ENCODE assay signal across 8 mouse cellular contexts in the genomic region with DNA sequence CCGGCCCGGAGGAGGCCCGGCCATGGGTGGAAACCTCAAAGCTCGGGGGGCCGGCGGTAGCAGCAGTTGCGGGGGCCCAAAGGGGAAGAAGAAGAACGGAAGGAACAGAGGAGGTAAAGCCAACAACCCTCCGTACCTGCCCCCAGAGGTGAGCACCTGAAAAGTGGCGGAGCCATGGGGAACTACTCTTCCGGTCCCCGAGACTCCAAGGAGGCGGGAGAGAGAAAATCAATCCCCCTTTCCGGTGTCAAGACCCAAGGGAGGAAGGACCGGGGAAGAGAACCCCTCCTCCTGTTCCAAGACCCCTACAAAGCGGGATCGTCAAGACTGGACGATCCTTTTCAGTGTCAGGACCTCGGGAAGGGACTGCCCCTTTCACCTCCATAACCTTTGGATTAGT. TPM values are rescaled to one million over a fixed set of nuclear protein-coding genes. Genes with fewer than 3 reads are reported as not detected.
A peak's percentile ranks its signal among the peaks of the same experiment; 100 is the strongest.
DNase-seq lines count a peak whose midpoint lies in the region; ATAC-seq and TF ChIP-seq lines count a peak whose summit lies in the region.

No protein-coding gene starts in this region.

- H3K4me1 ChIP-seq in heart, embryonic 13.5 days = peaks cover 31% of the 10 kb centered on the region
- peaks cover 42% of the 10 kb centered on the region for H3K4me1 ChIP-seq in liver, postnatal 0 days (ENCODE audit: insufficient read depth)
- no peaks in the 10 kb centered on the region; the same call in 1 of the 2 replicates for H3K4me1 ChIP-seq in stomach, postnatal 0 days (replicated peaks; ENCODE audit: control insufficient read depth, insufficient read depth)

- H3K4me3 ChIP-seq in heart, embryonic 13.5 days = peak overlapping the region; percentile 92
- H3K4me3 ChIP-seq in liver, postnatal 0 days (ENCODE audit: low read depth, low read length) = peak overlapping the region; percentile 87
- H3K4me3 ChIP-seq in stomach, postnatal 0 days (ENCODE audit: low read depth, low read length) = peak overlapping the region; percentile 80

- no peaks in the 10 kb centered on the region for H3K9me3 ChIP-seq in heart, embryonic 13.5 days
- no peaks in the 10 kb centered on the region for H3K9me3 ChIP-seq in liver, postnatal 0 days (ENCODE audit: low read length)
- H3K9me3 ChIP-seq in stomach, postnatal 0 days (ENCODE audit: control insufficient read depth, low read length) = no peaks in the 10 kb centered on the region

- H3K9ac ChIP-seq in heart, embryonic 13.5 days = peak overlapping the region; percentile 95
- peak overlapping the region; percentile 89 for H3K9ac ChIP-seq in liver, postnatal 0 days (replicated peaks)
- H3K9ac ChIP-seq in stomach, postnatal 0 days (ENCODE audit: low read length) = peak overlapping the region; percentile 88

- TF ChIP-seq CTCF in liver, postnatal 0 days (IDR thresholded peaks at IDR 0.05; ENCODE audit: low read depth) = no peak
- TF ChIP-seq CTCF in stomach, postnatal 0 days (IDR thresholded peaks at IDR 0.05; ENCODE audit: low read depth) = no peak

- TF ChIP-seq EP300 in liver, postnatal 0 days (IDR thresholded peaks at IDR 0.05; ENCODE audit: low read depth) = no peak
- no peak for TF ChIP-seq EP300 in stomach, postnatal 0 days (optimal IDR thresholded peaks at IDR 0.05)

- ATAC-seq in heart, embryonic 13.5 days (ENCODE audit: extremely low read depth, insufficient number of reproducible peaks, low FRiP score, low TSS enrichment) = 0 out of 2 replicates have a peak, but pooled peaks have one; percentile 1
- no peak for ATAC-seq in liver, postnatal 0 days
- 0 out of 2 replicates have a peak, but pooled peaks have one; percentile 10 for ATAC-seq in stomach, postnatal 0 days (ENCODE audit: low FRiP score, low TSS enrichment)
- ATAC-seq in inflammation-experienced regulatory T-cells, adult 6 months = no peak

- H3K4me2 ChIP-seq in heart, embryonic 13.5 days = peak overlapping the region; percentile 93
- peak overlapping the region; percentile 86 for H3K4me2 ChIP-seq in liver, postnatal 0 days (ENCODE audit: low read depth, low read length)
- H3K4me2 ChIP-seq in stomach, postnatal 0 days (replicated peaks; ENCODE audit: low read depth) = peak overlapping the region; percentile 86

- peak; percentile 28 for DNase-seq in heart, adult 8-10 months (ENCODE audit: low spot score)
- DNase-seq in heart, adult 11 months = no peak
- peak; percentile 47 for DNase-seq in T-cell, adult 2 months (ENCODE audit: low spot score)
- DNase-seq in liver, postnatal 0 days = no peak
- DNase-seq in stomach, postnatal 0 days (ENCODE audit: low spot score) = no peak
- DNase-seq in left cerebral cortex, postnatal 4 days = no peak

- H3K27me3 ChIP-seq in heart, embryonic 13.5 days (replicated peaks) = no peaks in the 10 kb centered on the region
- H3K27me3 ChIP-seq in liver, postnatal 0 days (ENCODE audit: insufficient read depth, low read length) = no peaks in the 10 kb centered on the region
- H3K27me3 ChIP-seq in stomach, postnatal 0 days (ENCODE audit: control insufficient read depth, insufficient read depth, low read length) = no peaks in the 10 kb centered on the region

- peaks cover 35% of the 10 kb centered on the region for H3K36me3 ChIP-seq in heart, embryonic 13.5 days
- peaks cover 30% of the 10 kb centered on the region for H3K36me3 ChIP-seq in liver, postnatal 0 days (replicated peaks; ENCODE audit: insufficient read depth, low read length)
- H3K36me3 ChIP-seq in stomach, postnatal 0 days (ENCODE audit: control insufficient read depth, insufficient read depth, low read length) = peaks cover 10% of the 10 kb centered on the region; the same call in 1 of the 2 replicates

- intact Hi-C loops in left cerebral cortex, postnatal 4 days (cut with DNase I) = no loop called here

- H3K27ac ChIP-seq in heart, embryonic 13.5 days (replicated peaks) = peak overlapping the region; percentile 89
- H3K27ac ChIP-seq in liver, postnatal 0 days (ENCODE audit: low read depth) = peak overlapping the region; percentile 98
- peak overlapping the region; percentile 91 for H3K27ac ChIP-seq in stomach, postnatal 0 days (replicated peaks)

- WGBS in heart, embryonic 13.5 days = 2% methylated on average over 19 of the region's 19 CpGs
- 0% methylated on average over 19 of the region's 19 CpGs for whole genome bisulfite sequencing in liver, postnatal 0 days (ENCODE audit: insufficient replicate concordance)
- under 1% methylated on average over 19 of the region's 19 CpGs for WGBS in stomach, postnatal 0 days

RNA-seq across cellular contexts. Expression of gene Gtpbp2, which starts 0.3 kb away (rescaled TPM):
- total RNA-seq in heart, adult 8-10 months (2022) = 10 to 100 TPM; 55.8 to 74.5 (median 59.0) TPM
- 29.2 and 30.7 TPM in 2 replicates for polyA plus RNA-seq in heart, embryonic 13.5 days (2015; fragmentation: Nextera tagmentation; extraction: Ambion mirVana)
- 23.4 and 27.5 TPM in 2 replicates for polyA plus RNA-seq in liver, postnatal 0 days (2015; fragmentation: Nextera tagmentation; extraction: Ambion mirVana)
- 21.2 and 21.6 TPM in 2 replicates for polyA plus RNA-seq in stomach, postnatal 0 days (2015; fragmentation: Nextera tagmentation; extraction: Ambion mirVana)
- 100 to 1,000 TPM; 111 TPM for total RNA-seq in left cerebral cortex, postnatal 4 days (2021)
- 10 to 100 TPM; 47.8 to 71.3 (median 51.3) TPM for polyA plus RNA-seq in inflammation-experienced regulatory T-cells, adult 6 months (2017; shearing (Covaris generic))

RNA-seq across cellular contexts. Expression of gene Mad2l1bp, which starts 7.8 kb away (rescaled TPM):
- total RNA-seq in heart, adult 8-10 months (2022) = 10 to 100 TPM; 19.2 to 27.4 (median 21.6) TPM
- polyA plus RNA-seq in heart, embryonic 13.5 days (2015; fragmentation: Nextera tagmentation; extraction: Ambion mirVana) = 28.1 and 30.5 TPM in 2 replicates
- 25.0 and 25.3 TPM in 2 replicates for polyA plus RNA-seq in liver, postnatal 0 days (2015; fragmentation: Nextera tagmentation; extraction: Ambion mirVana)
- polyA plus RNA-seq in stomach, postnatal 0 days (2015; fragmentation: Nextera tagmentation; extraction: Ambion mirVana) = 35.5 and 35.8 TPM in 2 replicates
- total RNA-seq in left cerebral cortex, postnatal 4 days (2021) = 10 to 100 TPM; 16.2 to 17.8 TPM
- polyA plus RNA-seq in inflammation-experienced regulatory T-cells, adult 6 months (2017; shearing (Covaris generic)) = 10 to 100 TPM; 47.3 to 55.4 (median 53.1) TPM

RNA-seq across cellular contexts. Expression of gene Rsph9, which starts 17.2 kb away (rescaled TPM):
- under 1 TPM; 0.57 to 0.97 (median 0.84) TPM for total RNA-seq in heart, adult 8-10 months (2022)
- polyA plus RNA-seq in heart, embryonic 13.5 days (2015; fragmentation: Nextera tagmentation; extraction: Ambion mirVana) = 6.0 and 6.1 TPM in 2 replicates
- polyA plus RNA-seq in liver, postnatal 0 days (2015; fragmentation: Nextera tagmentation; extraction: Ambion mirVana) = 1.7 and 1.8 TPM in 2 replicates
- polyA plus RNA-seq in stomach, postnatal 0 days (2015; fragmentation: Nextera tagmentation; extraction: Ambion mirVana) = 13.1 and 13.6 TPM in 2 replicates
- total RNA-seq in left cerebral cortex, postnatal 4 days (2021) = 10 to 100 TPM; 40.0 to 43.8 TPM
- 1 to 10 TPM in 2 of 3 experiments, under 1 TPM in 1; 0.94 to 2.3 (median 1.3) TPM for polyA plus RNA-seq in inflammation-experienced regulatory T-cells, adult 6 months (2017; shearing (Covaris generic))

RNA-seq across cellular contexts. Expression of gene Polh, which starts 41.3 kb away (rescaled TPM):
- 1 to 10 TPM; 7.2 to 9.0 (median 8.5) TPM for total RNA-seq in heart, adult 8-10 months (2022)
- polyA plus RNA-seq in heart, embryonic 13.5 days (2015; fragmentation: Nextera tagmentation; extraction: Ambion mirVana) = 9.6 and 11.3 TPM in 2 replicates
- polyA plus RNA-seq in liver, postnatal 0 days (2015; fragmentation: Nextera tagmentation; extraction: Ambion mirVana) = 6.9 and 8.9 TPM in 2 replicates
- polyA plus RNA-seq in stomach, postnatal 0 days (2015; fragmentation: Nextera tagmentation; extraction: Ambion mirVana) = 7.5 and 8.0 TPM in 2 replicates
- 10 to 100 TPM in 1 of 2 experiments, 1 to 10 TPM in 1; 9.7 to 10.7 TPM for total RNA-seq in left cerebral cortex, postnatal 4 days (2021)
- 10 to 100 TPM in 1 of 3 experiments, 1 to 10 TPM in 2; 6.4 to 20.1 (median 8.2) TPM for polyA plus RNA-seq in inflammation-experienced regulatory T-cells, adult 6 months (2017; shearing (Covaris generic))

RNA-seq across cellular contexts. Expression of gene Xpo5, which starts 41.4 kb away (rescaled TPM):
- total RNA-seq in heart, adult 8-10 months (2022) = 10 to 100 TPM; 20.0 to 23.2 (median 21.6) TPM
- polyA plus RNA-seq in heart, embryonic 13.5 days (2015; fragmentation: Nextera tagmentation; extraction: Ambion mirVana) = 19.8 and 20.4 TPM in 2 replicates
- polyA plus RNA-seq in liver, postnatal 0 days (2015; fragmentation: Nextera tagmentation; extraction: Ambion mirVana) = 7.4 and 8.7 TPM in 2 replicates
- 11.5 and 12.2 TPM in 2 replicates for polyA plus RNA-seq in stomach, postnatal 0 days (2015; fragmentation: Nextera tagmentation; extraction: Ambion mirVana)
- 10 to 100 TPM; 45.0 to 46.3 TPM for total RNA-seq in left cerebral cortex, postnatal 4 days (2021)
- 10 to 100 TPM; 24.9 to 35.4 (median 28.8) TPM for polyA plus RNA-seq in inflammation-experienced regulatory T-cells, adult 6 months (2017; shearing (Covaris generic))

Comparison
In these comparisons a context has a peak if more than half of its experiments do, and no peak if none do; other contexts are left out.
1. DNase-seq: peak in heart, adult 8-10 months (single experiment) and T-cell, adult 2 months (single experiment); none in heart, adult 11 months (single experiment), liver, postnatal 0 days (single experiment), stomach, postnatal 0 days (single experiment) and left cerebral cortex, postnatal 4 days (single experiment).
2. ATAC-seq: peak in heart, embryonic 13.5 days (single experiment) and stomach, postnatal 0 days (single experiment); none in liver, postnatal 0 days (single experiment) and inflammation-experienced regulatory T-cells, adult 6 months (single experiment).
3. Peak in every context shown above with its lines, with median percentiles within 50 percentile points of each other: H3K27ac ChIP-seq, H3K4me2 ChIP-seq, H3K4me3 ChIP-seq and H3K9ac ChIP-seq.